Mouse (Mus musculus) ovary, postnatal 10 days (tissue): ENCODE data around the gene Tnfrsf23.
"Not testable (repeated sequence)": the region's sequence is repeated elsewhere in the genome, so short reads cannot be mapped to it uniquely, and the experiment has no call there.

Experiments
- DNase-seq: peaks from one replicate; pipeline ENCODE4 v3.0.0; 2022; ENCODE audit warnings: low spot score

The Tnfrsf23 gene

GRCm38 (mm10) chr7:143684569-143684968 is 1.1 kb downstream of the Tnfrsf23 start:
- not testable (repeated sequence) for DNase-seq

- no peak for DNase-seq
These were observed 4.1 kb downstream of the Tnfrsf23 start for GRCm38 (mm10) chr7:143681566-143681965.

GRCm38 (mm10) chr7:143680836-143681235 is 4.8 kb downstream of the Tnfrsf23 start:
- not testable (repeated sequence) for DNase-seq

- DNase-seq, result not testable (repeated sequence)
These were observed 6.0 kb downstream of the Tnfrsf23 start for GRCm38 (mm10) chr7:143679650-143680049.

- DNase-seq, result no peak
These were observed 19.0 kb downstream of the Tnfrsf23 start for GRCm38 (mm10) chr7:143666427-143667311.

- no peak for DNase-seq
These were observed 22.2 kb downstream of the Tnfrsf23 start for GRCm38 (mm10) chr7:143663470-143663869.

- no peak for DNase-seq
These were observed 24.9 kb downstream of the Tnfrsf23 start for GRCm38 (mm10) chr7:143660797-143661196.

DNA sequence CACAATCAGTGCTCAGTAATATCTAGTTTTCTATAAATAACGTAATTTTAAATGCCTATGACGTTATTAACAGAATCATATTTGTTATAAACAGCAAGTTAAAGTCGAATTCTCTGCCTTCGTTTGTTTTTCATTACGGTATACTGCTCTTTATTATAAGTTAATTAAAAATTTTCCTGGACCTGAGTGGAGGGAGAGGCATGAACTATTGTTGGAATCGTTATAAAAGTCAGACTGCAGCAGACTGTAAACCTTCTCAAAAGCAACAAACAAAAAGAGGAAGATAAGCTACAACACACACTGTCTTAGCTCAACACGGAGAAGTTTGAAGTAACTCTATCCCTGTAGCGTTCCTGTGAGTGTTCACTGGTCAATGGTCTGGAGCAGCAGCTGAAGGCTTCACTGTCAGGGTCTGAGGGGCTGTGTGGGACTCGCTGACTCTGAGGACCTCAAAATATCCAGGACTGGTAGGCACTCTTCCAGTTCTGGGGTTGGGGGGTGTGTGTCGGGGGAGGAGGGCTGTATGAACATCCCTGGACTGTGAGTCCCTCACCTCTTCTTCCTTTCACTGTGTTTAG is 35.8 kb downstream of the Tnfrsf23 start:
- DNase-seq, result not testable (repeated sequence)

DNA sequence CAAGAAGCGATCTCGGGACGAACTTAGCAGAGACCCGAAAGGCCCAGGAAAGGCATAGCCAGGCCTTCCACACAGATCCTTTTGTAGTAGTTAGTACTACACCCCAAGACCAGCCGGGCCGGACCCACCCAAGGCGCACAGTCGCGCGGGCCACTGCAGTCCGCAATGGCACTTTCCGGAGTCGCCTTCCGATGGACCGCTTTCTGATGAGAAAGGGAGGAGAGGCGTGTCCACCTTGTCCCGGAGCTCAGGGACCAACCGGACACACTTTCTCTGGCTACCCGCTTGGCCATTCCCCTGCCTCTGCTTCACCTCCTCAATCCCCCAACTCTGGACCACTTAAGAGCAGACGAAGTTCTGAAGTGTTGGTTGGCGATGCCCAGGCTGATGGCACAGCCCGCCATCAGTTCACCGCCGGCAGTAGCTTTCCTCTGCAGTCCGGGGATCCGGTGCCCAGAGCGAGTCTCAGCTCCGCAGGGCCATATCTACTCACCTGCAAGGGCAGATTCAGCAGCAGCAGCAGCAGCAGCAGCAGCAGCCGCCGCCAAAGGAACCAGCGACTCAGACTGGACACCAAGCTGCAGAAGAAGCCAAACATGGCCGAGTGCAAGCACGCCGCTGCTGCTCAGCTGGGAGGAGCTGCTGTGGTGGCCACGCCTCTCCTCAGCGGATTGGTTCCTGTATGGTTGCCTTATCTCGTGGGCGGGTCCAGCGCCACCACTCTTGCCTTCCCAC is 36.5 kb downstream of the Tnfrsf23 start, which contains the start of gene Tnfrsf22:
Tnfrsf22 (minus strand) TSS at position 628 of the 735 bp plus-strand sequence.
- DNase-seq, result peak; percentile 44

DNA sequence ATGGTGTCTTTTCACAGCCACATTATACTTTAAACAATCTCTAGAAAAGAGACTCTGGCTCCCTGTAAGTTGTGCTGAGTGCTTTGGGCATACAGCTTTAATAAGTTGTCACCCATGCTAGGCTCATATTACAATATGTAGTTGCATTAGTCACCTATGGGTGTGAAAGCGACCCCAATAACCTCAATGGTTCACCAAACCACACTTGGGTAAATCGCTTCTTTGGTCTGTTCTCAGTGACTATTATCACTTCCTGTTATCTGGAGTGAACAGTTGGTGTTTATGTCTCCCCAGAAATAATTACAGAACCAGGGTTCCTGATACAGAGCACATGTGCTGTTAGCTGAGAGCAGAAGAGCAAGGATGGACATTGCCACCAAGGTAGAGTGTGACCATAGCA is 41.7 kb downstream of the Tnfrsf23 start:
- not testable (repeated sequence) for DNase-seq

DNA sequence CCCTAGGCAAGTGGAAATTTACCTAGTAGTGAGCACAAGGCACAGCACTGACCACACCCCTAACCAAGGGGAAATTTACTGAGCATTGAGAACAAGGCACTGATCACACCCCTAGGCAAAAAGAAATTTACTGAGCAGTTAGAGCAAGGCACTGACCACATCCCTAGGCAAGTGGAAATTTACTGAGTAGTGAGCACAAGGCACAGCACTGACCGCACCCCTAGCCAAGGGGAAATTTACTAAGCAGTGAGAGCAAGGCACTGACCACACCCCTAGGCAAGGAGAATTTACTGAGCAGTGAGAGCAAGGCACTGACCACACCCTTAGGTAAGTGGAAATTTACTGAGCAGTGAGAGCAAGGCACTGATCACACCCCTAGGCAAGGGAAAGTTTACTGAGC is 49.0 kb downstream of the Tnfrsf23 start:
- DNase-seq, result no peak

DNA sequence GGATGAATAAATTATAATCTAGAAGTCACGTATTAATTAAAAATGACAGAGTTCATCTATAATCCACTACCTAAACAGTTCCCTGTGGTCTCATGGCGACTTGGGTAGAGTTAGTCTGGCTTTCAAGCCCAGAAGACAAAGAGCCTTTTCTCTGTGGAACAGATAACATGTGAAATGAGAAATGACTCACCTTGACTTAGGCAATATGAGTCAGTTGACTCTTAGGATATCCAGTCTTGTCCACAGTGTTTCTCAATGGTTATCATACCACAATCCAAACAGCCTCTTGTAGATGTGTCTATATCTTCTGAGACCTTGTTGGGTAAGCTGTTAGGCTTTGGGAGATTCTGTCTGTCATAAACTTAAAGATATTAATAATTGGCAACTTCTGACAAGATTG is 54.2 kb downstream of the Tnfrsf23 start:
- no peak for DNase-seq

DNA sequence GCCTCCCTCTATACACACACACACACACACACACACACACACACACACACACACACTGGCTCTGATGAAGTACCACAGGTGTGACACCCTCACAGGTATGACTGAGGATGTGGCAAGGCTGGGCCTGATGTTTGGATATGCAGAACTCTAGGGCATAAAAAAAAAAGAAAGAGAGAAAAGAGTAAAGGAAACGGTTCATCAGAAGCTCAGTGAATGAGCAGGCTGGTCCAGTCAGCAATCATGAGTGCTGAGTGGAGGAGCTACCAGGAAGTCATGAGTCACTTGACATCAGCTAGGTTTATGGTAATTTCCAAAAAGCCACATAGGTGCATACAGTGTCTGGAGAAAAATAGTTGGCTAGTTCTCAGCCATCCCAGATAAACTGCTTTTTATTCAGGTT is 56.2 kb downstream of the Tnfrsf23 start:
- DNase-seq, result no peak

GRCm38 (mm10) chr7:143628540-143628939 is 57.1 kb downstream of the Tnfrsf23 start, which contains the start of gene Tnfrsf26:
Tnfrsf26 (minus strand) TSS chr7:143628722.
- no peak for DNase-seq

DNA sequence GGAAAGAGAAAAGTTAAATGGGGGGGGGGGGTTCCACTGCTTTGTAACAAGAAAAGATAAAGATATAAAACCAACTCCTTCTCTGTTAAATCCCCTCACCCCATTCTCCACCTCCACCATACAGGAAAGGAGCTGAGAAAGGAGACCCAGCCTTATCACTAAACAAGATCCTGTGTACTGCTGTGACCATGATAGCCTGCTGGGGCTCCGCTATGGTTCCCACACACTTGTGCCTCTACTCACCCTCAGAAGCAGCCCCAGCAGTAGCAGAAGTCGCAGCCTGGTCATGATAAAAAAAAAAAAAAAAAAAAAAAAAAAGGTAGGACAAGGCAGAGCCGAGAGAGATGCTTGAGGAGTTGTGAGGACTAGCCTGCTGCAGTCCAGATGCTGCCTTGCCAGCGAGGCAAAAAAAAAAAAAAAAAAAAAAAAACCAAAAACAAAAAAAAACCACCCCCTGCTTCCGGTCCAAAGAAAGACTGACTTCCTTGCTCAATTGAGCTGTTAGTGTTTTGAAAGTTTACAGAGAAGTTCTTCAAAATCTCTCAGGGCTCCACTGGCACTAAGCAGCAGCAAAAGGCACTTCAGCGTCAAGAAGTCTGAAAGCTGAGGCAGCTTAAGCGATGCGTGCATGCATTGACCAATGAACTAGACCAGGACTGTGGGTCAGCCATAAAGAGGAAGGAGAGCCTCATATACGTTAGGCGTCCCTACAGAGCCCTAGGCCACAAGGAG is 58.0 kb downstream of the Tnfrsf23 start:
- DNase-seq, result no peak

- DNase-seq, result no peak
These were observed 59.5 kb downstream of the Tnfrsf23 start for GRCm38 (mm10) chr7:143626178-143626577.

DNA sequence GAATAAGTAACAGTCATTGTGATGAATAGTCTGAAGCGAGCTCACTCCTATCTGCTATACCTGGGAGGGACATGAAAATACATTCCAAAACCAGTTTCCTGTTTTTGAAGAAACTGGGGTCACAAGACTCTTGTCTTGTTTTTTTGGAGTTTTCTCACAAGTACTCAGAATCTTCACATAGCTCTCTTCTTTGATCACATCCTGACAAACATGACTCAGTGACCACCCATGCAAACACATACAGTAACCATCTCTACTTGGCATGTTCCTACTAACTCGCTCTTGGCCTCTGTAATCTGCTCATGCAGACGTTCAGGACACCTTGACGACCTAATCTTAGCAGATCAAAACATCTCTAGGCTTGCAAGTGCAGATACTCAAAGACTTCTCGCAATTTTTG is 60.5 kb downstream of the Tnfrsf23 start:
- DNase-seq, result no peak

DNA sequence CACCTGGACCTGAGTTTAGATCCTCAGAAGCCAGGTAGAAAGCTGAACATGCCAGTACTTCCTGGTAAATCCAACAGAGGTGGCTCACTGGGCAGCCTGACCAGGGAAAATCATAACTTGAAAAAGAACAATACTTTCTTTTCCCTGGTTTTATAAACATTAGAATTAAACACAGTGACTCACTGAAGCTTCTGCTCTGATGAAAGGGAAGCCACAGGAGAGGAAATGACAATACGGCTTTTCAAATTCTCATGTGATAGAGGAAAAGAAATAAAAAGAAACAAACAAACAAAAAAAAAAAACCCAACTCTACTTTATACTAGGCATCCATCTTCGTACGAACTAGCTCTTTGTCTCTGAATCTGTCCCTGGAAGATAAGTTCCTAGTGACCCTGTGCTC is 61.1 kb downstream of the Tnfrsf23 start:
- DNase-seq, result no peak

GRCm38 (mm10) chr7:143620951-143621350 is 64.7 kb downstream of the Tnfrsf23 start:
- DNase-seq, result no peak
